Mouse (Mus musculus) liver, embryonic 13.5 days (tissue): ENCODE results near the gene Rpl22. TPM values are rescaled to one million over a fixed set of nuclear protein-coding genes. Genes with fewer than 3 reads are reported as not detected.

ENCODE experiments used
- ATAC-seq: fragments of 200-750 bp; cut with Nextera tagmentation; 2 replicates; pipeline ENCODE4 v1.8.0; 2017; ENCODE audit warnings: low read depth, mild to moderate bottlenecking, moderate number of reproducible peaks, moderate library complexity
- DNase-seq: peaks from one replicate; pipeline ENCODE4 v3.0.0; 2022
- H3K27ac ChIP-seq: fragments of 300-500 bp; sonication (generic); 2 replicates; pipeline ENCODE4 v1.5.1; 2015; ENCODE audit warnings: moderate library complexity, mild to moderate bottlenecking, inconsistent platforms
- H3K27me3 ChIP-seq: fragments of 300-500 bp; sonication (generic); 2 replicates; pipeline ENCODE4 v1.6.1; 2015; ENCODE audit warnings: mild to moderate bottlenecking, inconsistent platforms
- H3K36me3 ChIP-seq: fragments of 300-500 bp; sonication (generic); 2 replicates; pipeline ENCODE4 v1.6.1; 2015; ENCODE audit warnings: mild to moderate bottlenecking, inconsistent platforms
- H3K4me1 ChIP-seq: fragments of 300-500 bp; sonication (generic); replicated peaks from 2 replicates; pipeline ENCODE4 v1.6.1; 2015; ENCODE audit warnings: inconsistent platforms
- H3K4me2 ChIP-seq: fragments of 300-500 bp; sonication (generic); 2 replicates; pipeline ENCODE4 v1.6.1; 2015; ENCODE audit warnings: inconsistent platforms, mild to moderate bottlenecking, moderate library complexity
- H3K4me3 ChIP-seq: fragments of 300-500 bp; sonication (generic); replicated peaks from 2 replicates; pipeline ENCODE4 v1.5.1; 2015; ENCODE audit warnings: mild to moderate bottlenecking, inconsistent platforms
- H3K9ac ChIP-seq: fragments of 300-500 bp; sonication (generic); 2 replicates; pipeline ENCODE4 v1.6.1; 2015; ENCODE audit warnings: mild to moderate bottlenecking, inconsistent platforms
- H3K9me3 ChIP-seq: fragments of 300-500 bp; sonication (generic); replicated peaks from 2 replicates; pipeline ENCODE4 v1.6.1; 2016; ENCODE audit warnings: inconsistent platforms
- WGBS: fragments of 180-500 bp; shearing (Covaris S2); methylation state at CpG from one replicate; pipeline ENCODE4 v1.1.7; 2015; ENCODE audit not compliant: insufficient replicate concordance; 5-methylcytosine and 5-hydroxymethylcytosine counted together
- polyA plus RNA-seq: library from polyadenylated mRNA; unstranded; fragments of >200 nt; fragmentation: Nextera tagmentation; extraction: Ambion mirVana; gene quantifications from 2 replicates; pipeline ENCODE4 v1.2.1, GENCODE M21; 2015

Gene Rpl22
- polyA plus RNA-seq, 1 experiment from 2014 or later: 353 TPM

- peaks cover 42% of the 10 kb centered on the region for H3K36me3 ChIP-seq
- H3K27me3 ChIP-seq: peaks cover 5% of the 10 kb centered on the region; the same call in 1 of the 2 replicates
- WGBS: 76% methylated on average over 14 of the region's 14 CpGs
- ATAC-seq: no peak
- H3K9me3 ChIP-seq: no peaks in the 10 kb centered on the region
- H3K4me2 ChIP-seq: peak overlapping the region; percentile 98
- peaks cover 34% of the 10 kb centered on the region for H3K4me1 ChIP-seq
- H3K9ac ChIP-seq: peak overlapping the region; percentile 89
- peak overlapping the region; percentile 85 for H3K4me3 ChIP-seq
- no peak for DNase-seq
- no peak overlapping the region for H3K27ac ChIP-seq
These were observed 26.7 kb upstream of the Rpl22 start for GRCm38 (mm10) chr4:152298836-152299235.

- H3K4me3 ChIP-seq: no peak overlapping the region
- H3K9ac ChIP-seq: no peak overlapping the region
- H3K27ac ChIP-seq: no peak overlapping the region
- peaks cover 57% of the 10 kb centered on the region for H3K36me3 ChIP-seq
- ATAC-seq: no peak
- H3K4me2 ChIP-seq: no peak overlapping the region
- WGBS: 87% methylated on average over 8 of the region's 8 CpGs
- H3K27me3 ChIP-seq: no peaks in the 10 kb centered on the region
- peaks cover 26% of the 10 kb centered on the region for H3K4me1 ChIP-seq
- no peak for DNase-seq
- no peaks in the 10 kb centered on the region for H3K9me3 ChIP-seq
These were observed 25.2 kb upstream of the Rpl22 start for GRCm38 (mm10) chr4:152300375-152300774.

- Histone ChIP-seq H3K36me3 (peaks cover 60% of the 10 kb centered on the region), H3K4me2 (no peak overlapping the region), H3K27me3 (no peaks in the 10 kb centered on the region), H3K4me1 (peaks cover 15% of the 10 kb centered on the region), H3K4me3 (no peak overlapping the region), H3K27ac (no peak overlapping the region), H3K9me3 (no peaks in the 10 kb centered on the region), H3K9ac (no peak overlapping the region)
- no peak for ATAC-seq
- no peak for DNase-seq
- 80% methylated on average over 11 of the region's 11 CpGs for WGBS
These were observed 23.5 kb upstream of the Rpl22 start for GRCm38 (mm10) chr4:152302012-152302411.

- WGBS: 81% methylated on average over 10 of the region's 10 CpGs
- Histone ChIP-seq H3K27me3 (no peaks in the 10 kb centered on the region), H3K36me3 (peaks cover 60% of the 10 kb centered on the region), H3K9me3 (no peaks in the 10 kb centered on the region), H3K4me1 (peaks cover 10% of the 10 kb centered on the region), H3K4me3 (no peak overlapping the region), H3K4me2 (no peak overlapping the region), H3K27ac (no peak overlapping the region), H3K9ac (no peak overlapping the region)
- no peak; the same call in 1 of the 2 replicates for ATAC-seq
- DNase-seq: no peak
These were observed 22.4 kb upstream of the Rpl22 start for GRCm38 (mm10) chr4:152303172-152303571.

- Histone ChIP-seq H3K9me3 (no peaks in the 10 kb centered on the region), H3K4me1 (no peaks in the 10 kb centered on the region), H3K27me3 (no peaks in the 10 kb centered on the region; the same call in 1 of the 2 replicates), H3K27ac (no peak overlapping the region), H3K9ac (no peak overlapping the region), H3K4me2 (no peak overlapping the region), H3K4me3 (no peak overlapping the region), H3K36me3 (peaks cover 57% of the 10 kb centered on the region)
- DNase-seq (no peak), ATAC-seq (no peak)
- 82% methylated on average over 6 of the region's 6 CpGs for WGBS
These were observed 20.9 kb upstream of the Rpl22 start for GRCm38 (mm10) chr4:152304685-152305084.

GRCm38 (mm10) chr4:152305991-152306390 is 19.6 kb upstream of the Rpl22 start:
- H3K9me3 ChIP-seq: no peaks in the 10 kb centered on the region
- H3K36me3 ChIP-seq: peaks cover 44% of the 10 kb centered on the region
- no peak for DNase-seq
- H3K4me2 ChIP-seq: no peak overlapping the region
- no peak overlapping the region for H3K27ac ChIP-seq
- no peaks in the 10 kb centered on the region for H3K4me1 ChIP-seq
- ATAC-seq: no peak
- H3K4me3 ChIP-seq: no peak overlapping the region
- H3K27me3 ChIP-seq: peaks cover 12% of the 10 kb centered on the region
- no peak overlapping the region for H3K9ac ChIP-seq
- 61% methylated on average over 6 of the region's 6 CpGs for WGBS

- H3K36me3 ChIP-seq: peaks cover 31% of the 10 kb centered on the region
- H3K4me1 ChIP-seq: peaks cover 7% of the 10 kb centered on the region
- H3K4me3 ChIP-seq: no peak overlapping the region
- H3K9ac ChIP-seq: no peak overlapping the region
- no peak overlapping the region for H3K27ac ChIP-seq
- no peak overlapping the region for H3K4me2 ChIP-seq
- DNase-seq: no peak
- no peaks in the 10 kb centered on the region for H3K9me3 ChIP-seq
- no peak for ATAC-seq
- WGBS: 79% methylated on average over 9 of the region's 9 CpGs
- H3K27me3 ChIP-seq: peaks cover 28% of the 10 kb centered on the region
These were observed 18.0 kb upstream of the Rpl22 start for GRCm38 (mm10) chr4:152307542-152307941.

- 2% methylated on average over 14 of the region's 14 CpGs for WGBS
- H3K4me3 ChIP-seq: peak overlapping the region; percentile 31; the same call in 1 of the 2 replicates
- H3K4me1 ChIP-seq: peaks cover 22% of the 10 kb centered on the region
These were observed 13.4 kb upstream of the Rpl22 start for GRCm38 (mm10) chr4:152312186-152312585.

GRCm38 (mm10) chr4:152313211-152313632 is 12.3 kb upstream of the Rpl22 start:
- WGBS: 1% methylated on average over 29 of the region's 29 CpGs
- Histone ChIP-seq H3K4me1 (peaks cover 22% of the 10 kb centered on the region), H3K36me3 (no peaks in the 10 kb centered on the region; the same call in 1 of the 2 replicates), H3K9me3 (no peaks in the 10 kb centered on the region), H3K27me3 (peaks cover 85% of the 10 kb centered on the region), H3K27ac (no peak overlapping the region), H3K4me3 (peak overlapping the region; percentile 31), H3K4me2 (peak overlapping the region; percentile 56), H3K9ac (no peak overlapping the region)
- no peak for ATAC-seq
- no peak for DNase-seq

More at GRCm38 (mm10) chr4:152312186-152312585, 13.4 kb upstream of the Rpl22 start:
- Histone ChIP-seq H3K9ac (no peak overlapping the region), H3K36me3 (no peaks in the 10 kb centered on the region; the same call in 1 of the 2 replicates), H3K27ac (no peak overlapping the region), H3K9me3 (no peaks in the 10 kb centered on the region), H3K27me3 (peaks cover 74% of the 10 kb centered on the region), H3K4me2 (peak overlapping the region; percentile 56)
- no peak for DNase-seq
- ATAC-seq: 0 out of 2 replicates have a peak, but pooled peaks have one; percentile 6

- Histone ChIP-seq H3K27me3 (peaks cover 92% of the 10 kb centered on the region), H3K4me1 (peaks cover 29% of the 10 kb centered on the region), H3K4me2 (no peak overlapping the region), H3K9ac (no peak overlapping the region), H3K4me3 (no peak overlapping the region), H3K36me3 (no peaks in the 10 kb centered on the region), H3K9me3 (no peaks in the 10 kb centered on the region), H3K27ac (no peak overlapping the region)
- ATAC-seq: no peak
- DNase-seq: no peak
These were observed 11.6 kb upstream of the Rpl22 start for GRCm38 (mm10) chr4:152313934-152314333.

GRCm38 (mm10) chr4:152315498-152316213 is 9.9 kb upstream of the Rpl22 start:
- peaks cover 84% of the 10 kb centered on the region for H3K27me3 ChIP-seq
- peak overlapping the region; percentile 44 for H3K4me2 ChIP-seq
- 2% methylated on average over 43 of the region's 43 CpGs for WGBS
- H3K9ac ChIP-seq: no peak overlapping the region
- no peaks in the 10 kb centered on the region for H3K9me3 ChIP-seq
- H3K36me3 ChIP-seq: no peaks in the 10 kb centered on the region
- peaks cover 29% of the 10 kb centered on the region for H3K4me1 ChIP-seq
- no peak overlapping the region for H3K27ac ChIP-seq
- DNase-seq (no peak), ATAC-seq (no peak)
- peak overlapping the region; percentile 12; the same call in 1 of the 2 replicates for H3K4me3 ChIP-seq

GRCm38 (mm10) chr4:152317631-152318033 is 7.9 kb upstream of the Rpl22 start:
- Histone ChIP-seq H3K9me3 (no peaks in the 10 kb centered on the region), H3K4me3 (no peak overlapping the region), H3K36me3 (no peaks in the 10 kb centered on the region), H3K9ac (no peak overlapping the region), H3K4me1 (peaks cover 21% of the 10 kb centered on the region), H3K27me3 (peaks cover 65% of the 10 kb centered on the region), H3K27ac (no peak overlapping the region), H3K4me2 (no peak overlapping the region)
- no peak for DNase-seq
- ATAC-seq: no peak
- 70% methylated on average over 6 of the region's 6 CpGs for WGBS
